Comparison of ENCODE assay signal across 19 mouse cellular contexts in genomic region chr14:56315519-56315918, GRCm38 (mm10). TPM values are rescaled to one million over a fixed set of nuclear protein-coding genes. Genes with fewer than 3 reads are reported as not detected.
DNase-seq lines count a peak whose midpoint lies in the region; ATAC-seq and TF ChIP-seq lines count a peak whose summit lies in the region.
"Had no signal": no experiment of that assay in that cellular context is flagged by ENCODE, and none has a peak within 500 bp of the region (broad histone marks: within the 10 kb centered on the region; RNA-seq: fewer than 3 reads in every experiment).

No protein-coding gene starts in this region.

- H3K27me3 ChIP-seq in heart, adult 2 months (ENCODE audit: control insufficient read depth, insufficient read depth, low read length): no peaks in the 10 kb centered on the region
- H3K27me3 ChIP-seq in heart, embryonic 10.5 days (ENCODE audit: insufficient read depth, poor library complexity, severe bottlenecking): no peaks in the 10 kb centered on the region

- no peaks in the 10 kb centered on the region for H3K9me3 ChIP-seq in heart, embryonic 10.5 days
- H3K9me3 ChIP-seq: embryonic facial prominence, embryonic 10.5 days had no signal

- no peak for TF ChIP-seq POLR2A in heart, adult 2 months (IDR thresholded peaks at IDR 0.05; ENCODE audit: insufficient read depth, low read depth, low read length)

- 0 out of 2 replicates have a peak overlapping the region, but pooled peaks have one; percentile 8 for H3K4me3 ChIP-seq in heart, adult 2 months
- no peak overlapping the region for H3K4me3 ChIP-seq in heart, embryonic 10.5 days
- H3K4me3 ChIP-seq: embryonic facial prominence, embryonic 10.5 days; erythroblast, embryonic 14.5 days had no signal

- H3K79me2 ChIP-seq in heart, adult 2 months (replicated peaks; ENCODE audit: control insufficient read depth, insufficient read depth, low read length): no peaks in the 10 kb centered on the region

- peak; percentile 73 for ATAC-seq in granulocyte monocyte progenitor cell, adult 5-6 weeks (replicated peaks; ENCODE audit: poor library complexity, severe bottlenecking)

- no peaks in the 10 kb centered on the region for H3K36me3 ChIP-seq in heart, adult 2 months (ENCODE audit: control insufficient read depth, insufficient read depth, low read length)
- H3K36me3 ChIP-seq in heart, embryonic 10.5 days: no peaks in the 10 kb centered on the region
- H3K36me3 ChIP-seq: embryonic facial prominence, embryonic 10.5 days had no signal

- peak overlapping the region; percentile 52 for H3K27ac ChIP-seq in heart, adult 2 months
- H3K27ac ChIP-seq in heart, embryonic 10.5 days: no peak overlapping the region
- H3K27ac ChIP-seq: embryonic facial prominence, embryonic 10.5 days; hindbrain, embryonic 14.5 days had no signal

- H3K4me1 ChIP-seq in heart, adult 2 months (ENCODE audit: control insufficient read depth, insufficient read depth, low read length): peaks cover 1% of the 10 kb centered on the region; the same call in 1 of the 2 replicates
- no peaks in the 10 kb centered on the region for H3K4me1 ChIP-seq in heart, embryonic 10.5 days
- H3K4me1 ChIP-seq: embryonic facial prominence, embryonic 10.5 days had no signal

- 15% methylated on average over 7 of the region's 7 CpGs for WGBS in heart, adult 2 months
- 36% methylated on average over 7 of the region's 7 CpGs for WGBS in heart, embryonic 10.5 days

- intact Hi-C loops in heart, adult 2 months (cut with DNase I): loop anchor here (2.0 kb wide), 2 partner anchors 37 to 83 kb away; no protein-coding TSS in a partner anchor
- intact Hi-C loops in heart, postnatal 25 days (cut with DNase I): loop anchor here (2.0 to 10.0 kb wide), 3 partner anchors 35 to 149 kb away; no protein-coding TSS in a partner anchor
- intact Hi-C loops in left cerebral cortex, postnatal 4 days (cut with DNase I): no loop called here

- TF ChIP-seq EP300 in heart, adult 2 months (IDR thresholded peaks at IDR 0.05; ENCODE audit: insufficient read depth, low read depth, low read length): no peak

- peak; percentile 39 to 48 for DNase-seq in heart, adult 2 months
- no peak for DNase-seq in heart, embryonic 10.5 days (ENCODE audit: low spot score)
- DNase-seq in heart, postnatal 25 days (ENCODE audit: low spot score): peak; percentile 19
- DNase-seq in lung, postnatal 10 days: peak; percentile 29
- DNase-seq in left cerebral cortex, postnatal 4 days: no peak
- DNase-seq in right cerebral cortex, postnatal 25 days: no peak
- DNase-seq in layer of hippocampus, adult 8-10 months (ENCODE audit: low spot score in 2 of 2): no peak
- DNase-seq: cerebellum, postnatal 25 days; layer of hippocampus, adult 9-11 months; midbrain, embryonic 14.5 days; thymus, adult 18-20 months had no signal

- H3K9ac ChIP-seq in heart, adult 2 months (ENCODE audit: low read depth, low read length): no peak overlapping the region
- H3K9ac ChIP-seq: hindbrain, embryonic 14.5 days had no signal

- TF ChIP-seq CTCF in heart, adult 2 months (IDR thresholded peaks at IDR 0.05): no peak

RNA-seq across cellular contexts. Expression of gene Atp12a, which starts 49.3 kb away (rescaled TPM):
- total RNA-seq in heart, adult 2 months (2021): not detected
- not detected in 2 replicates for polyA plus RNA-seq in heart, adult 2 months (2012; rRNA removed)
- not detected in 2 replicates for polyA plus RNA-seq in heart, embryonic 10.5 days (2016; fragmentation: Nextera tagmentation; extraction: Ambion mirVana)
- not detected in 2 replicates for total RNA-seq in granulocyte monocyte progenitor cell, adult 5-6 weeks (2014; fragmentation: Nextera tagmentation)
- not detected in 2 replicates for total RNA-seq in granulocyte monocyte progenitor cell, adult 5-6 weeks (2017)
- total RNA-seq in heart, postnatal 25 days (2021): not detected
- total RNA-seq in left cerebral cortex, postnatal 4 days (2021): under 1 TPM; 0.28 to 0.30 TPM
- not detected for total RNA-seq in layer of hippocampus, adult 8-10 months (2022)
- total RNA-seq: liver, adult 2 months had no signal
- polyA plus RNA-seq: embryonic facial prominence, embryonic 10.5 days; erythroblast, embryonic 14.5 days; heart, embryonic 14.5 days had no signal

RNA-seq across cellular contexts. Expression of gene Gzmb, which starts 53.5 kb away (rescaled TPM):
- total RNA-seq in heart, adult 2 months (2021): under 1 TPM; 0.23 to 0.36 TPM
- 0.64 TPM in 1 of 2 replicates, not detected in the other for polyA plus RNA-seq in heart, adult 2 months (2012; rRNA removed)
- polyA plus RNA-seq in heart, embryonic 10.5 days (2016; fragmentation: Nextera tagmentation; extraction: Ambion mirVana): 0.09 TPM in 1 of 2 replicates, not detected in the other
- 2.1 and 7.8 TPM in 2 replicates for total RNA-seq in granulocyte monocyte progenitor cell, adult 5-6 weeks (2014; fragmentation: Nextera tagmentation)
- 0.34 and 2.4 TPM in 2 replicates for total RNA-seq in granulocyte monocyte progenitor cell, adult 5-6 weeks (2017)
- not detected for total RNA-seq in heart, postnatal 25 days (2021)
- total RNA-seq in left cerebral cortex, postnatal 4 days (2021): not detected
- not detected for total RNA-seq in layer of hippocampus, adult 8-10 months (2022)
- total RNA-seq: ES-E14; left cerebral cortex, postnatal 25 days had no signal
- polyA plus RNA-seq: embryonic facial prominence, embryonic 10.5 days; erythroblast, embryonic 14.5 days; heart, embryonic 14.5 days; hindbrain, embryonic 14.5 days; midbrain, embryonic 14.5 days had no signal

Comparison
In these comparisons a context has a peak if more than half of its experiments do, and no peak if none do; other contexts are left out.
1. DNase-seq: peak in heart, adult 2 months (2 of 2), heart, postnatal 25 days (single experiment) and lung, postnatal 10 days (single experiment); none in heart, embryonic 10.5 days (single experiment), left cerebral cortex, postnatal 4 days (single experiment), right cerebral cortex, postnatal 25 days (single experiment) and layer of hippocampus, adult 8-10 months (0 of 2).